Mouse (Mus musculus) bone marrow, adult 2 months (tissue): ENCODE results near the gene Slc22a6. TPM values are rescaled to one million over a fixed set of nuclear protein-coding genes. Genes with fewer than 3 reads are reported as not detected.

Experiments
- H3K27ac ChIP-seq: fragments of 200-500 bp; 2 replicates; pipeline ENCODE4 v1.5.1; 2012; ENCODE audit warnings: low read depth, mild to moderate bottlenecking, control low read depth, inconsistent platforms, low read length; ENCODE audit not compliant: control insufficient read depth, poor library complexity, insufficient read depth
- H3K4me1 ChIP-seq: fragments of 200-500 bp; 2 replicates; pipeline ENCODE4 v1.6.1; 2011; ENCODE audit warnings: low read length; ENCODE audit not compliant: control insufficient read depth, insufficient read depth
- H3K4me3 ChIP-seq: fragments of 200-500 bp; replicated peaks from 2 replicates; pipeline ENCODE3; 2011; ENCODE audit warnings: mild to moderate bottlenecking, low read depth, low read length, control low read depth; ENCODE audit not compliant: control insufficient read depth
- CTCF ChIP-seq: fragments of 200-500 bp; IDR thresholded peaks from 2 replicates; pipeline ENCODE4 v1.5.1; 2011; ENCODE audit warnings: low read length, control low read depth; ENCODE audit not compliant: control insufficient read depth, insufficient read depth
- POLR2A ChIP-seq: fragments of 200-500 bp; IDR thresholded peaks from 2 replicates; pipeline ENCODE4 v1.6.1; 2011; ENCODE audit warnings: low read depth, mild to moderate bottlenecking, control low read depth, low read length, borderline replicate concordance; ENCODE audit not compliant: control insufficient read depth
- WGBS: fragments of 180-500 bp; shearing (Covaris S2); methylation state at CpG from one replicate; pipeline ENCODE4 v1.1.7; 2018; 5-methylcytosine and 5-hydroxymethylcytosine counted together
- polyA plus RNA-seq: library from polyadenylated mRNA; stranded (reverse); fragments of >200 nt; gene quantifications from 2 replicates; pipeline ENCODE4 v1.2.4, GENCODE M21; 2011; ENCODE audit warnings: low replicate concordance; ENCODE audit not compliant: missing spikeins, insufficient read depth, insufficient read length

The Slc22a6 gene
- 0.75 TPM in 1 of 2 replicates, not detected in the other for polyA plus RNA-seq

DNA sequence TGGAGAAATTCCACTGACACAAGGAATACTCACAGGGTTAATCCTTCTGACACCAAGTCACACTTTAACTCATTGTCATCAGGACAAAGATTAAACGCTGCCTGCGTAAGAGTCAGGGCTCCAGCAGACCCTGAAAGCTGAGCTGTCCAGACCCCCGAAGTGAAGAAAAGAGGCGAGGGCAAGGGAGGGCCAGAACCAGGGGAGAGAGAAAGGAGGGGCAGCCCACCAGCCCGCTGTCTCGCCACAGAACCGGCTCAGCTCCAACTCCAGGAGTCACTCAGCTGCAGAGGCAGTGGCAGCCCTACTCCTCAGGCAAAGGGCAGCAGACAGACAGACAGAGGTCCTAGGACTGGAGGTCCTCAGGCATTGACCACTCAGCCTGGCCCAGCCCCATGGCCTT is at the start of gene Slc22a6:
Slc22a6 (plus strand) TSS at position 136 of the 400 bp plus-strand sequence.
- TF ChIP-seq POLR2A (no peak), CTCF (no peak)
- Histone ChIP-seq H3K4me1 (no peaks in the 10 kb centered on the region), H3K4me3 (no peak within 1 kb of the TSS), H3K27ac (no peak within 1 kb of the TSS)
- 80% methylated on average over 7 of the region's 7 CpGs for WGBS

DNA sequence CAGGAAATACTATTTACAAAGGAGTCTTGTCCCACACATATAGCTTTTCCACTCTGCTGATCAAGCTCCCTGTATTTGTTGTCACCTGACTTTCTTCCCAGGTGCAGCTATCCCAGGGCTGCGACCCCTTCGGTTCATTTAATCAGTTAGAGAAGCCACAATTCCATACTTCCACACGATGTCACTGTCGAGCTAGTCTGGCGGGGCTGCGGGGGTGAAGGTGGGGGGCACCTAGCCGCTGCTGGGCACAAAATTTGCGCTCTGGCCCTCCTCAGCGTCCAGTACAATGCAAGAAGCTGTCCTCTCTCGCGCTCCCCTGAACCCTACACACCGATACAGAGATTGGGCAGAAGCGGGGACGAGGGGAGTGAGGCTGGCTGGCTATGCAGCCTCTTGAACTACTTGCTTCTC is 48.4 kb upstream of the Slc22a6 start:
- Histone ChIP-seq H3K27ac (no peak overlapping the region), H3K4me1 (peaks cover 1% of the 10 kb centered on the region; the same call in 1 of the 2 replicates), H3K4me3 (no peak overlapping the region)
- TF ChIP-seq CTCF (peak; percentile 28; the same call in 1 of the 2 replicates), POLR2A (no peak)
- WGBS, result 31% methylated on average over 14 of the region's 14 CpGs

DNA sequence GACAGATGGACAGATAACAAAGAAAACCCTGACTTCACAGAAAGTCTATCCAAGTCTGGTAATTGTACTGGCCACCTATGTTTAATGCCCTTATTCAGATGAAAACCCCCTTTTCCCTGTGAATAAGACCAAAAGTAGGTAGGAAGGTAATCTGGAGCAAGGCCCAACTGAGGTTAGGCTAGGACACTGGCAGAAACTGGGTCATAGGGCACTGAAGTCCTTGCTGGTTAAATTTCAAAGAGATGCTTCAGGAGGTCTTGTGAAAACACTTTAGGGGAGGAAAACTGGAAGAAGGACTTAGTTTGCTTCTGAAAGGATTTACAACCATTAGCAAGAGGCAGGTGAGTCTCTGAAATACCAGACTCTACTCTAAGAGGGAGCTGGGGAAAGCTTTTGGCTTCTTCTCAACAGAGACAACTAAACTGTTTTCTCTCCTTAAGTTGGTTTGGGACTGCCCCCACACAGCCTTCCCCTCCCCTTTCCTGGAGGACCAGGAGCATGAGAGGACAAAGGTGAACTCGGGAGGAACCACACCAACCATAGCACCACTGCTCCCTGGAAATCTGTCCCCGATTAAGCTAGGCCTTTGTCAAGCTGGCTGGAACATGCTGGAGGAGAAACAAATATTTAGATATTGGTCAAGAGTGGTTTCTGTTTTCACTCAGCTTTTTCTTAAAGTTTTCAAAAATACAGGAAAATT is 47.3 kb upstream of the Slc22a6 start:
- no peak overlapping the region for H3K4me3 ChIP-seq
- TF ChIP-seq POLR2A (no peak), CTCF (no peak)
- H3K27ac ChIP-seq, result no peak overlapping the region
- peaks cover 1% of the 10 kb centered on the region; the same call in 1 of the 2 replicates for H3K4me1 ChIP-seq
- WGBS, result 63% methylated on average over 2 of the region's 2 CpGs

DNA sequence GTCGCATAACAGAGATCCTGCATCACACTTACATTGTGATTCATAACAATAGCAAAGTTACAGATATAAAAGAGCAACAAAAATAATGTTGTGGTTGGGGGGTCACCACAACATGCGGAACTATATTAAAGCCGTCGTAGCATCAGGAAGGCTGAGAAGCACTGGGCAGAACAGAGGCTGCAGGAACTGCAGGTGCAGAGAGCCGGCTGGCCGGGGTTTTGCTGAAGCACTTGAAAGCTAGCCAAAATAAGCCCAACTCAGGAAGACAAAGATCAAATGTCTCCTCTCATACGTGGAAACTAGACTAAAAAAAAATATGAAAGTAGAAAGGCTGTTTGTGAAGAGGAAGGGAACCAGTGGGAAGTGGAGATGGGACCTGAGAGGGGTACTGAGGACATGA is 46.1 kb upstream of the Slc22a6 start:
- Histone ChIP-seq H3K27ac (no peak overlapping the region), H3K4me3 (no peak overlapping the region), H3K4me1 (peaks cover 1% of the 10 kb centered on the region; the same call in 1 of the 2 replicates)
- TF ChIP-seq POLR2A (no peak), CTCF (no peak)
- WGBS, result 7% methylated on average over 7 of the region's 7 CpGs

DNA sequence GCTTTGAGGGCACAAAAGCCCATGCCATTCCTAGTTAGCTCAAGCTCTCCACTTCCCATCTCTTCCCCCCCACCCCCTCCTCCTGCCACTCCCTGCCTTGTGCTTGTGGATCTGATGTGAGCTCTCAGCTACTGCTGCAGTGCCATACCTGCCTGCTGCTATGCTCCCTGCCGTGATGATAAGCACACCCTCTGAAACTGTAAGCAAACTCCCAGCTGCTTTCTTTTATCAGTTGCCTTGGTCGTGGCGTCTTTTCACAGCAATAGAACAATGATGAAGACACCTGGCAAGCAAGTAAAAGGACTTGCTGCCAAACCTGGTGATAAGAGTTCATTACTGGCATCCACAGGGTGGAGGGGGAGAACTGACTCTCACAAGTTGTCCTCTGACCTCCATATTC is 45.4 kb upstream of the Slc22a6 start:
- H3K4me1 ChIP-seq, result peaks cover 1% of the 10 kb centered on the region; the same call in 1 of the 2 replicates
- TF ChIP-seq CTCF (no peak), POLR2A (no peak)
- H3K27ac ChIP-seq, result no peak overlapping the region
- H3K4me3 ChIP-seq, result no peak overlapping the region
- 62% methylated on average over 3 of the region's 3 CpGs for WGBS

DNA sequence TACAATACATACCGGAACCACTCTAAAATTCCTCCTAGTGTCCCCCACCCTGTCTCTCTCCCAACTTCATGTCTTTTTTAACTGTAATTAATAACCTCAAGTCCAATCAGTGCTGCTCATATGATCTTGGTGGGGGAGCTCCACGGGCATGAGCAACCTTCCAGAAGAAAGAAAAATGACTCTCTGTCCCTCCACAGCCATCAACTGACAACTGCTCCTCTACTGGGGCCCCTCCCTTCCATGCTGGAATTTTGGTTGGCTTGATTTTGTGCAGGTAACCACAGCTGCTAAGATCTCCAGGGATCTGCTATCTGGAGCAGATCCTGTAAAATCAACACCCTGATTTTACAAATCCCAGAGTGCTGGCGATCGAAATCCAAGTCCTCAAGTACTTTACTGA is 40.4 kb upstream of the Slc22a6 start:
- WGBS, result 85% methylated on average over 4 of the region's 4 CpGs
- no peaks in the 10 kb centered on the region; the same call in 1 of the 2 replicates for H3K4me1 ChIP-seq
- TF ChIP-seq CTCF (no peak), POLR2A (no peak)

DNA sequence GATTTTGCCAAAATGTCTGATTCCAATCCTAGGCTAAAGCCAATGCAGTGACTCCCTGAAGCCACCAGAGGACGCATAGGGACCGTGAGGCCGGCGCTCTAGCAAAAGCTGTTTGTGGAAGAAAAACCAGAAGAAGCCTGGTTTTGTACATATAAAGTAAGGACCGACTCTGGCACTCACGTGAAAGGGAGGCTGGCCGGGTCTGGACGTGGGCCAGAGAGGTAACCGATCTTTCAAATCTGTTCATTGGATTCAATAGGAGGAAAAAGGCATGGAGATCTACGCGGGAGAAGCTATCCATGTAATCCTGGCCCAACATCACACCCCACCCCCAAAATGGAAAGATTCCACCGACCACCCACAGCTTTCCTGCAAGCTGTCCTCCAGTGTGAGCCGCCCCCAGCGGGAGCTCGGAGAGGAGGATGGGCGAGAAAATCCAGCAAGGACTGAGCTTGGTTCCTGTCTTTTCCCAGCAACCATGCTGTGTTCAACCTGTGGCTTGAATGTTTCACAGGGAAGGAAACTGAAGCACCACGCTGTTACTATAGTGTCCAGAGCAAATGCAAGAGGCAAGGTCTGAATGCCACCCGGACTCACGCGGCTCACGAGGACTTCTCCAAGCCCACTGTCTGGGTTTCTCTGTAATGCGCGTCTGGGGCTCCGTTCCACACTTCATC is 39.4 kb upstream of the Slc22a6 start:
- no peak overlapping the region for H3K4me3 ChIP-seq
- no peaks in the 10 kb centered on the region for H3K4me1 ChIP-seq
- WGBS, result 17% methylated on average over 24 of the region's 24 CpGs

More for the DNA sequence above, 40.4 kb upstream of the Slc22a6 start:
- H3K4me3 ChIP-seq, result no peak overlapping the region
- H3K27ac ChIP-seq, result no peak overlapping the region

DNA sequence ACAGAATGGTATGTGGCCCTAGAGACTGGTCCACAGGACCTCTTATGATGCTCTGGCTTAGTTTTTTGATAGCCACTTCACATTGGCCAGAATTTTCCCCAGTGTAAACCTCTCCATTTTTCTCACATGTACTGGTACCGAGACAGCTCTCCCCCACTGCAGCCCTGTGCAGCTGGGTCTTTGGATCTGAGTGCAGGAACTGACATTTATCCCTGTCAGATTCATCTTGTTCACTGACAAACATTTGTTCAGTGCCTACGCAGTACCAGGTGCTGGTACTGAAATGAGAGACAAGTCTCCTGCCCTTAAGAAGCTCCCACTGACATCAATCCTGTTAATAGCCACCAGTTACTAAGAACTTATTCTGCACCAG is 38.9 kb upstream of the Slc22a6 start:
- TF ChIP-seq CTCF (no peak), POLR2A (no peak)
- H3K27ac ChIP-seq, result no peak overlapping the region
- 88% methylated on average over 2 of the region's 2 CpGs for WGBS
- H3K4me3 ChIP-seq, result no peak overlapping the region
- H3K4me1 ChIP-seq, result no peaks in the 10 kb centered on the region

More for the DNA sequence above, 39.4 kb upstream of the Slc22a6 start:
- no peak overlapping the region for H3K27ac ChIP-seq
- no peak for TF ChIP-seq POLR2A
- peak; percentile 94 for TF ChIP-seq CTCF

DNA sequence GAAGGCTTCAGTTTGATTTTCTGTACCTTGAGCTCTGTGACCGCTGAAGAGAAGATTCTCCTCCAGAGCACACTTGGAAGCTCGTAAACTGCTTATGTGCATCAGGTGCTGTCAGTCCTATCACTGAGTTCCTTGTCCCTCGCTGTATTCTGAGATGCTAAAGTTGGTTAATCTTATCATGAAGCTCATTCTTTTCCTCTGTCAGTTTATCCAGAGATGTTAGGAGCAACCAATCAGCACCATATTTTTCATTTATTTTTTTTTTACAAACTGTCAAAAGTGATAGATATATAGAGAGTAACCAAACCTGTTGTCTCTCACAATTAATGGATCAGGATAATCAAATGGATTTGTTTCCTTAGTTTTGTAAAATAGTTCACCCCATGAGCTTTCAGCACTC is 32.5 kb upstream of the Slc22a6 start:
- TF ChIP-seq CTCF (no peak), POLR2A (no peak)
- Histone ChIP-seq H3K4me3 (no peak overlapping the region), H3K27ac (no peak overlapping the region), H3K4me1 (no peaks in the 10 kb centered on the region)
- 68% methylated on average over 3 of the region's 3 CpGs for WGBS
